Comparison of ENCODE assay signal across 11 mouse cellular contexts in genomic region chr5:138857811-138858251, GRCm38 (mm10). TPM values are rescaled to one million over a fixed set of nuclear protein-coding genes. Genes with fewer than 3 reads are reported as not detected.
DNase-seq lines count a peak whose midpoint lies in the region; ATAC-seq lines count a peak whose summit lies in the region.
"Had no signal": no experiment of that assay in that cellular context is flagged by ENCODE, and none has a peak within 500 bp of the region (broad histone marks: within the 10 kb centered on the region; RNA-seq: fewer than 3 reads in every experiment).

No protein-coding gene starts in this region.

- no peak overlapping the region for H3K9ac ChIP-seq in liver, embryonic 16.5 days (ENCODE audit: low read depth, low read length)
- H3K9ac ChIP-seq: forebrain, embryonic 15.5 days; lung, embryonic 15.5 days had no signal

- no peaks in the 10 kb centered on the region for H3K36me3 ChIP-seq in liver, embryonic 16.5 days (ENCODE audit: control insufficient read depth, insufficient read depth)
- H3K36me3 ChIP-seq: forebrain, embryonic 15.5 days; lung, embryonic 15.5 days had no signal

- 52% methylated on average over 13 of the region's 13 CpGs for WGBS in liver, embryonic 16.5 days (ENCODE audit: insufficient replicate concordance)

- peak; percentile 50 to 62 for DNase-seq in heart, postnatal 10 days
- no peak for DNase-seq in heart, postnatal 25 days (ENCODE audit: low spot score)
- DNase-seq in liver: no peak
- peak; percentile 56 for DNase-seq in adrenal gland, postnatal 25 days
- DNase-seq in lung, postnatal 10 days: peak; percentile 75
- DNase-seq in frontal cortex, postnatal 36 days (ENCODE audit: low spot score in 2 of 2): no peak
- DNase-seq in gastrocnemius, postnatal 25 days: no peak

- no peak overlapping the region for H3K4me3 ChIP-seq in liver, embryonic 16.5 days (ENCODE audit: low read depth, low read length)
- H3K4me3 ChIP-seq: forebrain, embryonic 15.5 days; lung, embryonic 15.5 days had no signal

- intact Hi-C loops in heart, postnatal 10 days (cut with DNase I): loop anchor here (2.0 to 5.0 kb wide), 2 partner anchors 64 to 137 kb away; no protein-coding TSS in a partner anchor
- intact Hi-C loops in heart, postnatal 25 days (cut with DNase I): loop anchor here (1.0 to 5.0 kb wide), 3 partner anchors 74 to 149 kb away; no protein-coding TSS in a partner anchor

- ATAC-seq in liver, embryonic 16.5 days (ENCODE audit: low read depth): 0 out of 2 replicates have a peak, but pooled peaks have one; percentile 7

- H3K4me2 ChIP-seq in liver, embryonic 16.5 days (ENCODE audit: low read depth, low read length): no peak overlapping the region
- H3K4me2 ChIP-seq: forebrain, embryonic 15.5 days; lung, embryonic 15.5 days had no signal

- H3K27me3 ChIP-seq in liver, embryonic 16.5 days (ENCODE audit: control insufficient read depth, insufficient read depth, low read depth, low read length): no peaks in the 10 kb centered on the region
- H3K27me3 ChIP-seq: CH12.LX; forebrain, embryonic 15.5 days; lung, embryonic 15.5 days had no signal

- no peaks in the 10 kb centered on the region; the same call in 1 of the 2 replicates for H3K4me1 ChIP-seq in liver, embryonic 16.5 days (ENCODE audit: control insufficient read depth, low read depth, low read length)
- H3K4me1 ChIP-seq: forebrain, embryonic 15.5 days had no signal

- no peak overlapping the region for H3K27ac ChIP-seq in liver, embryonic 16.5 days (ENCODE audit: low read length)
- H3K27ac ChIP-seq: forebrain, embryonic 15.5 days; lung, embryonic 15.5 days had no signal

- no peaks in the 10 kb centered on the region for H3K9me3 ChIP-seq in liver, embryonic 16.5 days (replicated peaks; ENCODE audit: control insufficient read depth, low read length)
- H3K9me3 ChIP-seq: forebrain, embryonic 15.5 days; lung, embryonic 15.5 days had no signal

RNA-seq across cellular contexts. Expression of gene Gm5294, which starts 38.0 kb away (rescaled TPM):
- total RNA-seq in heart, postnatal 10 days (2021): not detected
- total RNA-seq in heart, postnatal 25 days (2021): not detected
- not detected in 2 replicates for polyA plus RNA-seq in liver, embryonic 16.5 days (2015; fragmentation: Nextera tagmentation; extraction: Ambion mirVana)
- total RNA-seq in adrenal gland, postnatal 25 days (2021): not detected in 2 replicates
- total RNA-seq in gastrocnemius, postnatal 25 days (2021): not detected
- total RNA-seq: CH12.LX had no signal
- polyA plus RNA-seq: forebrain, embryonic 15.5 days; lung, embryonic 15.5 days had no signal

Comparison
In these comparisons a context has a peak if more than half of its experiments do, and no peak if none do; other contexts are left out.
1. DNase-seq: peak in heart, postnatal 10 days (2 of 2), adrenal gland, postnatal 25 days (single experiment) and lung, postnatal 10 days (single experiment); none in heart, postnatal 25 days (single experiment), liver (single experiment), frontal cortex, postnatal 36 days (0 of 2) and gastrocnemius, postnatal 25 days (single experiment).